Mouse (Mus musculus) kidney, adult 2 months (tissue): Measurements from ENCODE around the gene Casp8ap2.

Experiments
- CTCF ChIP-seq: fragments of 200-500 bp; conservative IDR thresholded peaks from 2 replicates; pipeline ENCODE4 v1.5.1; 2011; ENCODE audit warnings: low read depth, mild to moderate bottlenecking, control low read depth, low read length, moderate library complexity, mixed read lengths; ENCODE audit not compliant: insufficient read depth, insufficient read length
- POLR2A ChIP-seq: fragments of 200-500 bp; IDR thresholded peaks from one replicate; pipeline ENCODE4 v1.6.1; 2011; ENCODE audit warnings: low read depth, low read length, control low read depth

GRCm38 (mm10) chr4:32674025-32674424 lies 58.8 kb downstream of the Casp8ap2 start:
- TF ChIP-seq CTCF (no peak), POLR2A (no peak)
